Comparison of ENCODE assay signal across 8 mouse cellular contexts in genomic region chr3:132949791-132950528, GRCm38 (mm10). TPM values are rescaled to one million over a fixed set of nuclear protein-coding genes. Genes with fewer than 3 reads are reported as not detected.
DNase-seq lines count a peak whose midpoint lies in the region; ATAC-seq and TF ChIP-seq lines count a peak whose summit lies in the region.

Gene Npnt, minus strand, starts transcription at chr3:132950291.

- H3K9me3 ChIP-seq in heart, embryonic 11.5 days (replicated peaks; ENCODE audit: control insufficient read depth, low read length): no peaks in the 10 kb centered on the region
- no peaks in the 10 kb centered on the region for H3K9me3 ChIP-seq in kidney, embryonic 15.5 days (replicated peaks)
- H3K9me3 ChIP-seq in liver, embryonic 13.5 days (replicated peaks): no peaks in the 10 kb centered on the region
- no peaks in the 10 kb centered on the region for H3K9me3 ChIP-seq in neural tube, embryonic 11.5 days (ENCODE audit: control insufficient read depth, low read length)

- peak within 1 kb of the TSS; percentile 70 for H3K9ac ChIP-seq in heart, embryonic 11.5 days (ENCODE audit: low read depth, low read length)
- peak within 1 kb of the TSS; percentile 68 for H3K9ac ChIP-seq in kidney, embryonic 15.5 days
- peak within 1 kb of the TSS; percentile 39 for H3K9ac ChIP-seq in liver, embryonic 13.5 days
- H3K9ac ChIP-seq in neural tube, embryonic 11.5 days (ENCODE audit: low read length): peak within 1 kb of the TSS; percentile 57

- no peaks in the 10 kb centered on the region for H3K36me3 ChIP-seq in heart, embryonic 11.5 days (ENCODE audit: control insufficient read depth, insufficient read depth, low read length)
- H3K36me3 ChIP-seq in kidney, embryonic 15.5 days: 0 out of 2 replicates have a peak, but pooled peaks cover 5% of the 10 kb centered on the region
- no peaks in the 10 kb centered on the region for H3K36me3 ChIP-seq in liver, embryonic 13.5 days
- no peaks in the 10 kb centered on the region for H3K36me3 ChIP-seq in neural tube, embryonic 11.5 days (ENCODE audit: control insufficient read depth, insufficient read depth, low read length)

- 0 out of 2 replicates have a peak, but pooled peaks have one; percentile 1 for TF ChIP-seq CTCF in brain, embryonic 14.5 days (IDR thresholded peaks at IDR 0.05; ENCODE audit: borderline replicate concordance, extremely low read depth, insufficient read depth, insufficient read length)

- intact Hi-C loops in heart, postnatal 25 days (cut with DNase I): no loop called here

- no peaks in the 10 kb centered on the region; the same call in 1 of the 2 replicates for H3K27me3 ChIP-seq in heart, embryonic 11.5 days (ENCODE audit: control insufficient read depth, insufficient read depth, low read length)
- H3K27me3 ChIP-seq in kidney, embryonic 15.5 days: peaks cover 18% of the 10 kb centered on the region; the same call in 1 of the 2 replicates
- peaks cover 53% of the 10 kb centered on the region for H3K27me3 ChIP-seq in liver, embryonic 13.5 days
- H3K27me3 ChIP-seq in neural tube, embryonic 11.5 days (ENCODE audit: control insufficient read depth, insufficient read depth, low read length): peaks cover 7% of the 10 kb centered on the region

- peaks cover 4% of the 10 kb centered on the region; the same call in 1 of the 2 replicates for H3K4me1 ChIP-seq in heart, embryonic 11.5 days (ENCODE audit: control insufficient read depth, insufficient read depth, low read length)
- H3K4me1 ChIP-seq in kidney, embryonic 15.5 days: peaks cover 31% of the 10 kb centered on the region
- H3K4me1 ChIP-seq in liver, embryonic 13.5 days (replicated peaks): peaks cover 4% of the 10 kb centered on the region; the same call in 1 of the 2 replicates
- H3K4me1 ChIP-seq in neural tube, embryonic 11.5 days (ENCODE audit: control insufficient read depth, insufficient read depth, low read length): no peaks in the 10 kb centered on the region; the same call in 1 of the 2 replicates

- H3K4me3 ChIP-seq in heart, embryonic 11.5 days (ENCODE audit: low read depth, low read length): peak within 1 kb of the TSS; percentile 73
- peak within 1 kb of the TSS; percentile 78 for H3K4me3 ChIP-seq in kidney, embryonic 15.5 days (replicated peaks)
- H3K4me3 ChIP-seq in liver, embryonic 13.5 days (replicated peaks): peak within 1 kb of the TSS; percentile 62
- peak within 1 kb of the TSS; percentile 63 for H3K4me3 ChIP-seq in neural tube, embryonic 11.5 days (ENCODE audit: low read depth, low read length)

- H3K27ac ChIP-seq in heart, embryonic 11.5 days (ENCODE audit: low read depth, low read length): no peak within 1 kb of the TSS
- H3K27ac ChIP-seq in kidney, embryonic 15.5 days: peak within 1 kb of the TSS; percentile 81
- no peak within 1 kb of the TSS for H3K27ac ChIP-seq in liver, embryonic 13.5 days
- no peak within 1 kb of the TSS for H3K27ac ChIP-seq in neural tube, embryonic 11.5 days (ENCODE audit: low read depth, low read length)

- under 1% methylated on average over 74 of the region's 82 CpGs for WGBS in heart, embryonic 11.5 days (ENCODE audit: insufficient replicate concordance)
- WGBS in kidney, embryonic 15.5 days: under 1% methylated on average over 64 of the region's 82 CpGs
- under 1% methylated on average over 71 of the region's 82 CpGs for WGBS in liver, embryonic 13.5 days (ENCODE audit: insufficient replicate concordance)
- 1% methylated on average over 34 of the region's 82 CpGs for WGBS in neural tube, embryonic 11.5 days

- H3K4me2 ChIP-seq in heart, embryonic 11.5 days: peak within 1 kb of the TSS; percentile 87
- H3K4me2 ChIP-seq in kidney, embryonic 15.5 days: peak within 1 kb of the TSS; percentile 97
- H3K4me2 ChIP-seq in liver, embryonic 13.5 days: peak within 1 kb of the TSS; percentile 78
- H3K4me2 ChIP-seq in neural tube, embryonic 11.5 days (ENCODE audit: low read depth): peak within 1 kb of the TSS; percentile 96

- peak; percentile 77 for ATAC-seq in heart, embryonic 11.5 days (replicated peaks; ENCODE audit: insufficient number of reproducible peaks, low FRiP score, low TSS enrichment)
- peak; percentile 91 for ATAC-seq in kidney, embryonic 15.5 days (replicated peaks; ENCODE audit: low FRiP score)
- peak; percentile 67 for ATAC-seq in liver, embryonic 13.5 days (ENCODE audit: low read depth)
- ATAC-seq in neural tube, embryonic 11.5 days (ENCODE audit: insufficient read depth, low FRiP score, low TSS enrichment): peak; percentile 82

- DNase-seq in heart, adult 18-20 months: peak; percentile 3 to 8
- DNase-seq in heart, postnatal 25 days (ENCODE audit: low spot score): no peak
- DNase-seq in brain, embryonic 14.5 days (ENCODE audit: low read depth): peak; percentile 71
- no peak for DNase-seq in liver, embryonic 13.5 days
- peak; percentile 68 for DNase-seq in neural tube, embryonic 11.5 days (ENCODE audit: low spot score)
- DNase-seq in thymus, postnatal 36 days: peak; percentile 41 to 50

- TF ChIP-seq POLR2A in brain, embryonic 14.5 days (IDR thresholded peaks at IDR 0.05; ENCODE audit: borderline replicate concordance, extremely low read depth, insufficient read depth, insufficient read length, poor library complexity, severe bottlenecking): 0 out of 2 replicates have a peak, but pooled peaks have one; percentile 33

RNA-seq across cellular contexts. Expression of gene Npnt, which starts in this region (rescaled TPM):
- 1 to 10 TPM; 1.7 to 2.4 TPM for total RNA-seq in heart, adult 18-20 months (2021)
- total RNA-seq in heart, postnatal 25 days (2021): 1 to 10 TPM; 2.7 to 4.6 TPM
- polyA plus RNA-seq in brain, embryonic 14.5 days (2012; rRNA removed): 14.2 and 32.3 TPM in 2 replicates
- 19.7 and 26.4 TPM in 2 replicates for polyA plus RNA-seq in heart, embryonic 11.5 days (2014; fragmentation: Nextera tagmentation; extraction: Ambion mirVana)
- polyA plus RNA-seq in kidney, embryonic 15.5 days (2015; fragmentation: Nextera tagmentation; extraction: Ambion mirVana): 122 and 126 TPM in 2 replicates
- 2.0 and 2.7 TPM in 2 replicates for polyA plus RNA-seq in liver, embryonic 13.5 days (2015; fragmentation: Nextera tagmentation; extraction: Ambion mirVana)
- polyA plus RNA-seq in neural tube, embryonic 11.5 days (2014; fragmentation: Nextera tagmentation; extraction: Ambion mirVana): 7.8 and 8.6 TPM in 2 replicates

Comparison
In these comparisons a context has a peak if more than half of its experiments do, and no peak if none do; other contexts are left out.
1. DNase-seq: peak in heart, adult 18-20 months (2 of 2), brain, embryonic 14.5 days (single experiment), neural tube, embryonic 11.5 days (single experiment) and thymus, postnatal 36 days (2 of 2); none in heart, postnatal 25 days (single experiment) and liver, embryonic 13.5 days (single experiment).
2. Peak in every context shown above with its lines, with median percentiles within 50 percentile points of each other: ATAC-seq, H3K4me2 ChIP-seq, H3K4me3 ChIP-seq and H3K9ac ChIP-seq.